Mouse (Mus musculus): ENCODE results near the gene Serpinc1. TPM values are rescaled to one million over a fixed set of nuclear protein-coding genes. Genes with fewer than 3 reads are reported as not detected.
"Not testable (repeated sequence)": the region's sequence is repeated elsewhere in the genome, so short reads cannot be mapped to it uniquely, and the experiment has no call there.

The Serpinc1 gene
- total RNA-seq (2021), result under 1 TPM in 1 of 2 experiments, not detected in 1; 0.08 TPM
- long read RNA-seq, experiment 1, result 0 reads
- long read RNA-seq, experiment 2, result 0 reads

- DNase-seq, result no peak
Observed at GRCm38 (mm10) chr1:160978071-160978735, at the start of gene Serpinc1. TSS of gene Serpinc1 (plus strand) at chr1:160978585.

- no peak for DNase-seq
Observed at GRCm38 (mm10) chr1:160931320-160931719, 47.1 kb upstream of the Serpinc1 start.

- DNase-seq, result no peak
Observed at GRCm38 (mm10) chr1:160933896-160934482, 44.4 kb upstream of the Serpinc1 start.

- no peak for DNase-seq
Observed at GRCm38 (mm10) chr1:160935551-160935950, 42.8 kb upstream of the Serpinc1 start.

- DNase-seq, result no peak
Observed at GRCm38 (mm10) chr1:160963199-160963598, 15.2 kb upstream of the Serpinc1 start.

- no peak for DNase-seq
Observed at GRCm38 (mm10) chr1:160967268-160967667, 11.1 kb upstream of the Serpinc1 start.

GRCm38 (mm10) chr1:160968643-160969042, 9.7 kb upstream of the Serpinc1 start:
- no peak for DNase-seq

- DNase-seq, result no peak
Observed at GRCm38 (mm10) chr1:160980021-160980420, 1.6 kb downstream of the Serpinc1 start.

GRCm38 (mm10) chr1:160980537-160981234, 2.3 kb downstream of the Serpinc1 start:
- DNase-seq, result no peak

GRCm38 (mm10) chr1:160981337-160981736, 3.0 kb downstream of the Serpinc1 start:
- no peak for DNase-seq

GRCm38 (mm10) chr1:160982887-160983286, 4.5 kb downstream of the Serpinc1 start:
- no peak for DNase-seq

- not testable (repeated sequence) for DNase-seq
Observed at GRCm38 (mm10) chr1:160984731-160985130, 6.3 kb downstream of the Serpinc1 start.

GRCm38 (mm10) chr1:160985477-160985876, 7.1 kb downstream of the Serpinc1 start:
- no peak for DNase-seq

- no peak for DNase-seq
Observed at GRCm38 (mm10) chr1:160986881-160987635, 8.7 kb downstream of the Serpinc1 start.

GRCm38 (mm10) chr1:160989395-160989794, 11.0 kb downstream of the Serpinc1 start:
- DNase-seq, result no peak

GRCm38 (mm10) chr1:160993851-160994250, 15.5 kb downstream of the Serpinc1 start:
- DNase-seq, result no peak

GRCm38 (mm10) chr1:161004942-161005341, 26.6 kb downstream of the Serpinc1 start:
- no peak for DNase-seq

GRCm38 (mm10) chr1:161005526-161005925, 27.1 kb downstream of the Serpinc1 start:
- no peak for DNase-seq

GRCm38 (mm10) chr1:161006471-161006870, 28.1 kb downstream of the Serpinc1 start:
- DNase-seq, result no peak

GRCm38 (mm10) chr1:161008038-161008437, 29.7 kb downstream of the Serpinc1 start:
- DNase-seq, result no peak

- DNase-seq, result no peak
Observed at GRCm38 (mm10) chr1:161010436-161010835, 32.1 kb downstream of the Serpinc1 start.

- DNase-seq, result no peak
Observed at GRCm38 (mm10) chr1:161016378-161016777, 38.0 kb downstream of the Serpinc1 start.
